11 mouse cellular contexts compared by ENCODE assay signal in the genomic region with DNA sequence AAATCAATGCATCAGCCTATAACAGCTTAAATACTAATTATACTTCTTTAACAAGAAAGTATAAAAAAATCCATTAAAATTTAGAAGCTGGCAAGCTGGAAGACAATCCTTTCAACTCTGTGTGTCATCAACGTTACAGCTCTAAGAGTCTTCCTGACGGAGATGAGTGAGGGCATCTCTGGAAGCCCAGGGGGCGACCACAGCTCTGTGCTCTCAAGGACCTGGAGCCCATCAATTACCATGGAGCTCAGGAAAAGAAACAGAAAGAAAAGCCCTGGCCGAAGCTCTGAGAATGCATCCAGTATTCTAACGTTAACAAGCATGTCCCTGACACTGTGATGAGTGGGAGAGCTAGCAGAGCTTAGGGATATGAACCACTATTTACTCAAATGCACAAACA. TPM values are rescaled to one million over a fixed set of nuclear protein-coding genes. Genes with fewer than 3 reads are reported as not detected.
DNase-seq lines count a peak whose midpoint lies in the region; ATAC-seq and TF ChIP-seq lines count a peak whose summit lies in the region.
"Had no signal": no experiment of that assay in that cellular context is flagged by ENCODE, and none has a peak within 500 bp of the region (broad histone marks: within the 10 kb centered on the region; RNA-seq: fewer than 3 reads in every experiment).

No protein-coding gene starts in this region.

- no peak for TF ChIP-seq CTCF in midbrain, postnatal 0 days (IDR thresholded peaks at IDR 0.05)

- H3K4me2 ChIP-seq in forebrain, embryonic 13.5 days: no peak overlapping the region
- H3K4me2 ChIP-seq in forebrain, embryonic 15.5 days (replicated peaks): no peak overlapping the region
- H3K4me2 ChIP-seq in midbrain, embryonic 11.5 days: no peak overlapping the region
- no peak overlapping the region for H3K4me2 ChIP-seq in midbrain, postnatal 0 days (ENCODE audit: low read depth, low read length, poor library complexity, severe bottlenecking)
- H3K4me2 ChIP-seq in neural tube, embryonic 14.5 days (ENCODE audit: low read depth, low read length): no peak overlapping the region
- H3K4me2 ChIP-seq: hindbrain, embryonic 14.5 days had no signal

- no peak overlapping the region for H3K4me3 ChIP-seq in forebrain, embryonic 13.5 days
- no peak overlapping the region for H3K4me3 ChIP-seq in forebrain, embryonic 15.5 days
- no peak overlapping the region for H3K4me3 ChIP-seq in midbrain, embryonic 11.5 days (ENCODE audit: low read depth, low read length)
- H3K4me3 ChIP-seq in midbrain, postnatal 0 days (ENCODE audit: low read depth, low read length): no peak overlapping the region
- no peak overlapping the region for H3K4me3 ChIP-seq in neural tube, embryonic 14.5 days (ENCODE audit: low read depth, low read length)
- H3K4me3 ChIP-seq: embryonic facial prominence, embryonic 10.5 days; heart, embryonic 10.5 days had no signal

- H3K9ac ChIP-seq in forebrain, embryonic 13.5 days: no peak overlapping the region
- no peak overlapping the region for H3K9ac ChIP-seq in forebrain, embryonic 15.5 days (replicated peaks)
- H3K9ac ChIP-seq in midbrain, embryonic 11.5 days (ENCODE audit: low read length): no peak overlapping the region
- H3K9ac ChIP-seq in midbrain, postnatal 0 days (replicated peaks; ENCODE audit: low read length, poor library complexity, severe bottlenecking): no peak overlapping the region
- no peak overlapping the region for H3K9ac ChIP-seq in neural tube, embryonic 14.5 days (replicated peaks; ENCODE audit: low read depth, low read length)
- H3K9ac ChIP-seq: hindbrain, embryonic 14.5 days had no signal

- no peaks in the 10 kb centered on the region for H3K27me3 ChIP-seq in forebrain, embryonic 13.5 days
- H3K27me3 ChIP-seq in forebrain, embryonic 15.5 days: no peaks in the 10 kb centered on the region
- no peaks in the 10 kb centered on the region for H3K27me3 ChIP-seq in midbrain, embryonic 11.5 days (ENCODE audit: control insufficient read depth, insufficient read depth, low read length)
- no peaks in the 10 kb centered on the region for H3K27me3 ChIP-seq in midbrain, postnatal 0 days (ENCODE audit: insufficient read depth, low read length)
- H3K27me3 ChIP-seq in neural tube, embryonic 14.5 days (ENCODE audit: control insufficient read depth, insufficient read depth, low read length): no peaks in the 10 kb centered on the region
- H3K27me3 ChIP-seq: CH12.LX, Patski had no signal

- H3K4me1 ChIP-seq in forebrain, embryonic 13.5 days: no peaks in the 10 kb centered on the region
- H3K4me1 ChIP-seq in forebrain, embryonic 15.5 days: no peaks in the 10 kb centered on the region
- H3K4me1 ChIP-seq in midbrain, embryonic 11.5 days (ENCODE audit: control insufficient read depth, insufficient read depth, low read length): no peaks in the 10 kb centered on the region
- H3K4me1 ChIP-seq in midbrain, postnatal 0 days (ENCODE audit: insufficient read depth, low read length): no peaks in the 10 kb centered on the region
- H3K4me1 ChIP-seq in neural tube, embryonic 14.5 days (ENCODE audit: control insufficient read depth, insufficient read depth, low read length): no peaks in the 10 kb centered on the region
- H3K4me1 ChIP-seq: embryonic facial prominence, embryonic 10.5 days; heart, embryonic 10.5 days had no signal

- no peak for DNase-seq in midbrain, embryonic 11.5 days (ENCODE audit: low spot score, missing footprints)
- no peak for DNase-seq in midbrain, postnatal 0 days (ENCODE audit: low spot score)
- DNase-seq in neural tube, embryonic 10.5 days (ENCODE audit: extremely low spot score, low spot score): no peak

- peak; percentile 33; the same call in 1 of the 2 replicates for ATAC-seq in forebrain, embryonic 13.5 days
- no peak for ATAC-seq in forebrain, embryonic 15.5 days (replicated peaks)
- peak; percentile 48 for ATAC-seq in midbrain, embryonic 11.5 days (ENCODE audit: low FRiP score)
- no peak for ATAC-seq in midbrain, postnatal 0 days (ENCODE audit: low FRiP score)
- 0 out of 2 replicates have a peak, but pooled peaks have one; percentile 44 for ATAC-seq in neural tube, embryonic 14.5 days (ENCODE audit: low read depth)

- H3K36me3 ChIP-seq in forebrain, embryonic 13.5 days (ENCODE audit: poor library complexity, severe bottlenecking): peaks cover 20% of the 10 kb centered on the region
- peaks cover 12% of the 10 kb centered on the region; the same call in 1 of the 2 replicates for H3K36me3 ChIP-seq in forebrain, embryonic 15.5 days
- H3K36me3 ChIP-seq in midbrain, embryonic 11.5 days (ENCODE audit: control insufficient read depth, insufficient read depth, low read length): no peaks in the 10 kb centered on the region; the same call in 1 of the 2 replicates
- H3K36me3 ChIP-seq in midbrain, postnatal 0 days (ENCODE audit: insufficient read depth, low read length): peaks cover 4% of the 10 kb centered on the region; the same call in 1 of the 2 replicates
- peaks cover 5% of the 10 kb centered on the region; the same call in 1 of the 2 replicates for H3K36me3 ChIP-seq in neural tube, embryonic 14.5 days (ENCODE audit: control insufficient read depth, insufficient read depth, low read length)

- 83% methylated on average over 5 of the region's 5 CpGs for WGBS in forebrain, embryonic 13.5 days
- 80% methylated on average over 5 of the region's 5 CpGs for WGBS in forebrain, embryonic 15.5 days
- WGBS in midbrain, embryonic 11.5 days: 78% methylated on average over 5 of the region's 5 CpGs
- 71% methylated on average over 5 of the region's 5 CpGs for WGBS in midbrain, postnatal 0 days
- WGBS in neural tube, embryonic 14.5 days: 44% methylated on average over 5 of the region's 5 CpGs

- H3K27ac ChIP-seq in forebrain, embryonic 13.5 days: no peak overlapping the region
- no peak overlapping the region for H3K27ac ChIP-seq in forebrain, embryonic 15.5 days (replicated peaks)
- H3K27ac ChIP-seq in midbrain, embryonic 11.5 days (ENCODE audit: low read depth, low read length): no peak overlapping the region
- H3K27ac ChIP-seq in midbrain, postnatal 0 days (ENCODE audit: low read depth, low read length): no peak overlapping the region
- no peak overlapping the region for H3K27ac ChIP-seq in neural tube, embryonic 14.5 days (ENCODE audit: low read depth, low read length)
- H3K27ac ChIP-seq: embryonic facial prominence, embryonic 10.5 days; heart, embryonic 10.5 days; hindbrain, embryonic 14.5 days had no signal

- H3K9me3 ChIP-seq in forebrain, embryonic 13.5 days (replicated peaks): no peaks in the 10 kb centered on the region
- H3K9me3 ChIP-seq in forebrain, embryonic 15.5 days: no peaks in the 10 kb centered on the region
- no peaks in the 10 kb centered on the region for H3K9me3 ChIP-seq in midbrain, embryonic 11.5 days (ENCODE audit: control insufficient read depth, low read length)
- no peaks in the 10 kb centered on the region for H3K9me3 ChIP-seq in midbrain, postnatal 0 days (ENCODE audit: low read length)
- no peaks in the 10 kb centered on the region for H3K9me3 ChIP-seq in neural tube, embryonic 14.5 days (ENCODE audit: control insufficient read depth, low read length)
- H3K9me3 ChIP-seq: embryonic facial prominence, embryonic 10.5 days; heart, embryonic 10.5 days had no signal

RNA-seq across cellular contexts. Expression of a gene that starts 9.6 kb away (rescaled TPM):
- polyA plus RNA-seq in forebrain, embryonic 13.5 days (2015; fragmentation: Nextera tagmentation; extraction: Ambion mirVana): 11.6 and 11.9 TPM in 2 replicates
- 9.0 and 9.8 TPM in 2 replicates for polyA plus RNA-seq in forebrain, embryonic 15.5 days (2015; fragmentation: Nextera tagmentation; extraction: Ambion mirVana)
- polyA plus RNA-seq in midbrain, embryonic 11.5 days (2014; fragmentation: Nextera tagmentation; extraction: Ambion mirVana): 7.7 and 8.1 TPM in 2 replicates
- 9.5 and 14.4 TPM in 2 replicates for total RNA-seq in midbrain, postnatal 0 days (2014; rRNA removed)
- polyA plus RNA-seq in midbrain, postnatal 0 days (2015; fragmentation: Nextera tagmentation; extraction: Ambion mirVana): 1.4 and 1.5 TPM in 2 replicates
- polyA plus RNA-seq in neural tube, embryonic 14.5 days (2014; fragmentation: Nextera tagmentation; extraction: Ambion mirVana): 6.6 and 6.8 TPM in 2 replicates

RNA-seq across cellular contexts. Expression of a gene that starts 46.9 kb away (rescaled TPM):
- polyA plus RNA-seq in forebrain, embryonic 13.5 days (2015; fragmentation: Nextera tagmentation; extraction: Ambion mirVana): 0.06 and 0.13 TPM in 2 replicates
- polyA plus RNA-seq in forebrain, embryonic 15.5 days (2015; fragmentation: Nextera tagmentation; extraction: Ambion mirVana): 0.09 and 0.13 TPM in 2 replicates
- polyA plus RNA-seq in midbrain, embryonic 11.5 days (2014; fragmentation: Nextera tagmentation; extraction: Ambion mirVana): 0.11 TPM in 1 of 2 replicates, not detected in the other
- 0.11 TPM in 1 of 2 replicates, not detected in the other for total RNA-seq in midbrain, postnatal 0 days (2014; rRNA removed)
- polyA plus RNA-seq in midbrain, postnatal 0 days (2015; fragmentation: Nextera tagmentation; extraction: Ambion mirVana): 0.10 and 0.11 TPM in 2 replicates
- polyA plus RNA-seq in neural tube, embryonic 14.5 days (2014; fragmentation: Nextera tagmentation; extraction: Ambion mirVana): 0.09 and 0.24 TPM in 2 replicates
- polyA plus RNA-seq: Patski had no signal

Comparison
In these comparisons a context has a peak if more than half of its experiments do, and no peak if none do; other contexts are left out.
1. ATAC-seq: peak in forebrain, embryonic 13.5 days (single experiment), midbrain, embryonic 11.5 days (single experiment) and neural tube, embryonic 14.5 days (single experiment); none in forebrain, embryonic 15.5 days (single experiment) and midbrain, postnatal 0 days (single experiment).